Mouse (Mus musculus): ENCODE measurements around the gene Efcab11. TPM values are rescaled to one million over a fixed set of nuclear protein-coding genes. Genes with fewer than 3 reads are reported as not detected.

The Efcab11 gene
- polyA plus RNA-seq, 1 experiment, result 0.34 TPM

GRCm38 (mm10) chr12:99681681-99682080, 202.6 kb downstream of the Efcab11 start:
- DNase-seq, result no peak
- TF ChIP-seq POLR2A (IDR thresholded peaks at IDR 0.05; ENCODE audit: borderline replicate concordance, extremely low read depth, low read depth, low read length) (no peak), CTCF (IDR thresholded peaks at IDR 0.05; ENCODE audit: insufficient read depth, low read length) (no peak)
- 57% methylated on average over 4 of the region's 4 CpGs for WGBS

GRCm38 (mm10) chr12:99671866-99672191, 212.4 kb downstream of the Efcab11 start:
- TF ChIP-seq CTCF (IDR thresholded peaks at IDR 0.05; ENCODE audit: insufficient read depth, low read length), result no peak
- TF ChIP-seq POLR2A (IDR thresholded peaks at IDR 0.05; ENCODE audit: borderline replicate concordance, extremely low read depth, low read depth, low read length), result no peak
- no peak for DNase-seq
- Histone ChIP-seq H3K4me3 (replicated peaks; ENCODE audit: extremely low read depth, low read depth, low read length) (no peak overlapping the region), H3K4me1 (ENCODE audit: control insufficient read depth, insufficient read depth, low read length) (peaks cover 5% of the 10 kb centered on the region)
- WGBS, result 75% methylated on average over 4 of the region's 4 CpGs

More at GRCm38 (mm10) chr12:99681681-99682080, 202.6 kb downstream of the Efcab11 start:
- Histone ChIP-seq H3K4me1 (ENCODE audit: control insufficient read depth, insufficient read depth, low read length) (no peaks in the 10 kb centered on the region), H3K4me3 (replicated peaks; ENCODE audit: extremely low read depth, low read depth, low read length) (no peak overlapping the region)

GRCm38 (mm10) chr12:99671162-99671865, 212.9 kb downstream of the Efcab11 start:
- WGBS, result 50% methylated on average over 12 of the region's 12 CpGs
- H3K4me3 ChIP-seq (replicated peaks; ENCODE audit: extremely low read depth, low read depth, low read length), result no peak overlapping the region
- no peak for TF ChIP-seq POLR2A (IDR thresholded peaks at IDR 0.05; ENCODE audit: borderline replicate concordance, extremely low read depth, low read depth, low read length)
- TF ChIP-seq CTCF (IDR thresholded peaks at IDR 0.05; ENCODE audit: insufficient read depth, low read length), result no peak
- DNase-seq, result no peak
- H3K4me1 ChIP-seq (ENCODE audit: control insufficient read depth, insufficient read depth, low read length), result peaks cover 5% of the 10 kb centered on the region

- WGBS, result 81% methylated on average over 7 of the region's 7 CpGs
- Histone ChIP-seq H3K4me3 (replicated peaks; ENCODE audit: extremely low read depth, low read depth, low read length) (no peak overlapping the region), H3K4me1 (ENCODE audit: control insufficient read depth, insufficient read depth, low read length) (peaks cover 5% of the 10 kb centered on the region)
- no peak for DNase-seq
- TF ChIP-seq POLR2A (IDR thresholded peaks at IDR 0.05; ENCODE audit: borderline replicate concordance, extremely low read depth, low read depth, low read length) (no peak), CTCF (IDR thresholded peaks at IDR 0.05; ENCODE audit: insufficient read depth, low read length) (no peak)
These were observed 213.5 kb downstream of the Efcab11 start for GRCm38 (mm10) chr12:99670762-99671152.

GRCm38 (mm10) chr12:99669976-99670761, 214.1 kb downstream of the Efcab11 start:
- 56% methylated on average over 26 of the region's 26 CpGs for WGBS
- peaks cover 5% of the 10 kb centered on the region for H3K4me1 ChIP-seq (ENCODE audit: control insufficient read depth, insufficient read depth, low read length)
- H3K4me3 ChIP-seq (replicated peaks; ENCODE audit: extremely low read depth, low read depth, low read length), result no peak overlapping the region
- no peak for DNase-seq
- no peak for TF ChIP-seq POLR2A (IDR thresholded peaks at IDR 0.05; ENCODE audit: borderline replicate concordance, extremely low read depth, low read depth, low read length)
- TF ChIP-seq CTCF (IDR thresholded peaks at IDR 0.05; ENCODE audit: insufficient read depth, low read length), result no peak

- DNase-seq, result no peak
- TF ChIP-seq POLR2A (IDR thresholded peaks at IDR 0.05; ENCODE audit: borderline replicate concordance, extremely low read depth, low read depth, low read length) (no peak), CTCF (IDR thresholded peaks at IDR 0.05; ENCODE audit: insufficient read depth, low read length) (no peak)
- Histone ChIP-seq H3K4me1 (ENCODE audit: control insufficient read depth, insufficient read depth, low read length) (no peaks in the 10 kb centered on the region), H3K4me3 (replicated peaks; ENCODE audit: extremely low read depth, low read depth, low read length) (no peak overlapping the region)
- 70% methylated on average over 19 of the region's 19 CpGs for WGBS
These were observed 229.0 kb downstream of the Efcab11 start for GRCm38 (mm10) chr12:99654991-99655880.

- WGBS, result 61% methylated on average over 6 of the region's 6 CpGs
- TF ChIP-seq POLR2A (IDR thresholded peaks at IDR 0.05; ENCODE audit: borderline replicate concordance, extremely low read depth, low read depth, low read length) (no peak), CTCF (IDR thresholded peaks at IDR 0.05; ENCODE audit: insufficient read depth, low read length) (no peak)
- Histone ChIP-seq H3K4me3 (replicated peaks; ENCODE audit: extremely low read depth, low read depth, low read length) (no peak overlapping the region), H3K4me1 (ENCODE audit: control insufficient read depth, insufficient read depth, low read length) (no peaks in the 10 kb centered on the region)
- no peak for DNase-seq
These were observed 231.8 kb downstream of the Efcab11 start for GRCm38 (mm10) chr12:99652459-99652858.

GRCm38 (mm10) chr12:99649732-99650131, 234.5 kb downstream of the Efcab11 start:
- WGBS, result 53% methylated on average over 2 of the region's 2 CpGs
- no peak for DNase-seq
- no peaks in the 10 kb centered on the region for H3K4me1 ChIP-seq (ENCODE audit: control insufficient read depth, insufficient read depth, low read length)
- no peak overlapping the region for H3K4me3 ChIP-seq (replicated peaks; ENCODE audit: extremely low read depth, low read depth, low read length)
- TF ChIP-seq POLR2A (IDR thresholded peaks at IDR 0.05; ENCODE audit: borderline replicate concordance, extremely low read depth, low read depth, low read length) (no peak), CTCF (IDR thresholded peaks at IDR 0.05; ENCODE audit: insufficient read depth, low read length) (no peak)

GRCm38 (mm10) chr12:99648781-99649180, 235.5 kb downstream of the Efcab11 start:
- WGBS, result 76% methylated on average over 2 of the region's 2 CpGs
- DNase-seq, result no peak
- Histone ChIP-seq H3K4me1 (ENCODE audit: control insufficient read depth, insufficient read depth, low read length) (no peaks in the 10 kb centered on the region), H3K4me3 (replicated peaks; ENCODE audit: extremely low read depth, low read depth, low read length) (no peak overlapping the region)
- TF ChIP-seq CTCF (IDR thresholded peaks at IDR 0.05; ENCODE audit: insufficient read depth, low read length) (no peak), POLR2A (IDR thresholded peaks at IDR 0.05; ENCODE audit: borderline replicate concordance, extremely low read depth, low read depth, low read length) (no peak)

Measured in lung, adult 2 months (tissue).